Mouse (Mus musculus): ENCODE data around the gene Olfr524. TPM values are rescaled to one million over a fixed set of nuclear protein-coding genes. Genes with fewer than 3 reads are reported as not detected.

Olfr524 gene
- polyA plus RNA-seq, 1 experiment: not detected

GRCm38 (mm10) chr7:140167950-140168349, 37.8 kb downstream of the Olfr524 start:
- Histone ChIP-seq H3K27ac (ENCODE audit: insufficient read depth, low read depth, low read length) (no peak overlapping the region), H3K4me1 (ENCODE audit: control insufficient read depth, insufficient read depth, low read length) (no peaks in the 10 kb centered on the region), H3K4me3 (ENCODE audit: insufficient read depth, low read length) (no peak overlapping the region)
- TF ChIP-seq CTCF (IDR thresholded peaks at IDR 0.05; ENCODE audit: low read depth, low read length) (no peak), POLR2A (IDR thresholded peaks at IDR 0.05; ENCODE audit: borderline replicate concordance, low read depth, low read length) (no peak)

DNA sequence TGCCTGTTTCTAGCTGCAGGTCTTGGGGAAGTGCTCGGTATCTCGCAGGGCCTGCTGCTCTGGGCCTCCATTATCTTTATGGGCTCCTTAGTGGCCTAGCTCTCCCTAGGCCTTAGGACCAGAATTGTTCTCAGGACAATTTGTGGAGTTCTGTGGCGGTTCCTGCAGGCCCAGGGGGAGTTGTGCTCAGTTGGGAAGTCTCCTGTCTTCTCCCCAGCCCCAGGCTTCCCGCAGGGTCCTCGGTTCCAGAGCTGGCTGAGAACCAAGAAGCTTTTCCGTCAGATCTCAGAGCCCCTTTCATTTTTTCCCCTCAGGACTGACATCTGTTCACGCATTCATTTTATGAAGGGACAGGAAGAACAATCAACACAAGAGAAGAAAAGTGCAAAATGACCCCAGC, 41.1 kb downstream of the Olfr524 start, which contains the start of gene Olfr522:
TSS of gene Olfr522 (minus strand) at position 101 of the 400 bp plus-strand sequence.
- no peak within 1 kb of the TSS for H3K4me3 ChIP-seq (ENCODE audit: insufficient read depth, low read length)
- peaks cover 4% of the 10 kb centered on the region for H3K4me1 ChIP-seq (ENCODE audit: control insufficient read depth, insufficient read depth, low read length)
- TF ChIP-seq POLR2A (IDR thresholded peaks at IDR 0.05; ENCODE audit: borderline replicate concordance, low read depth, low read length) (no peak), CTCF (IDR thresholded peaks at IDR 0.05; ENCODE audit: low read depth, low read length) (no peak)
- H3K27ac ChIP-seq (ENCODE audit: insufficient read depth, low read depth, low read length): no peak within 1 kb of the TSS

- no peak overlapping the region for H3K4me3 ChIP-seq (ENCODE audit: insufficient read depth, low read length)
- TF ChIP-seq POLR2A (IDR thresholded peaks at IDR 0.05; ENCODE audit: borderline replicate concordance, low read depth, low read length): no peak
- H3K4me1 ChIP-seq (ENCODE audit: control insufficient read depth, insufficient read depth, low read length): peaks cover 4% of the 10 kb centered on the region
- no peak overlapping the region for H3K27ac ChIP-seq (ENCODE audit: insufficient read depth, low read depth, low read length)
These were observed 45.4 kb downstream of the Olfr524 start for GRCm38 (mm10) chr7:140160363-140160762.

- H3K4me3 ChIP-seq (ENCODE audit: insufficient read depth, low read length): no peak within 1 kb of the TSS
- no peak within 1 kb of the TSS for H3K27ac ChIP-seq (ENCODE audit: insufficient read depth, low read depth, low read length)
- no peaks in the 10 kb centered on the region for H3K4me1 ChIP-seq (ENCODE audit: control insufficient read depth, insufficient read depth, low read length)
- TF ChIP-seq CTCF (IDR thresholded peaks at IDR 0.05; ENCODE audit: low read depth, low read length): no peak
- TF ChIP-seq POLR2A (IDR thresholded peaks at IDR 0.05; ENCODE audit: borderline replicate concordance, low read depth, low read length): no peak
These were observed 51.4 kb downstream of the Olfr524 start, which contains the start of gene Sprn for GRCm38 (mm10) chr7:140154218-140154927. Sprn (minus strand) TSS chr7:140154877.

GRCm38 (mm10) chr7:140153829-140154217, 51.9 kb downstream of the Olfr524 start:
- TF ChIP-seq POLR2A (IDR thresholded peaks at IDR 0.05; ENCODE audit: borderline replicate concordance, low read depth, low read length) (no peak), CTCF (IDR thresholded peaks at IDR 0.05; ENCODE audit: low read depth, low read length) (no peak)
- Histone ChIP-seq H3K27ac (ENCODE audit: insufficient read depth, low read depth, low read length) (no peak overlapping the region), H3K4me3 (ENCODE audit: insufficient read depth, low read length) (no peak overlapping the region), H3K4me1 (ENCODE audit: control insufficient read depth, insufficient read depth, low read length) (no peaks in the 10 kb centered on the region)

GRCm38 (mm10) chr7:140153383-140153782, 52.4 kb downstream of the Olfr524 start:
- no peak overlapping the region for H3K4me3 ChIP-seq (ENCODE audit: insufficient read depth, low read length)
- H3K27ac ChIP-seq (ENCODE audit: insufficient read depth, low read depth, low read length): no peak overlapping the region
- H3K4me1 ChIP-seq (ENCODE audit: control insufficient read depth, insufficient read depth, low read length): no peaks in the 10 kb centered on the region
- TF ChIP-seq POLR2A (IDR thresholded peaks at IDR 0.05; ENCODE audit: borderline replicate concordance, low read depth, low read length) (no peak), CTCF (IDR thresholded peaks at IDR 0.05; ENCODE audit: low read depth, low read length) (no peak)

Other genes starting within 250 kb of the Olfr524 start
- not detected in 2 replicates for gene 6430531B16Rik, start 227.2 kb downstream of the Olfr524 start, polyA plus RNA-seq (2012; ENCODE audit: insufficient read depth, insufficient read length, missing spikeins)
- 240 and 334 TPM in 2 replicates for gene Adam8, start 213.4 kb downstream of the Olfr524 start, polyA plus RNA-seq (2012; ENCODE audit: insufficient read depth, insufficient read length, missing spikeins)
- 37.7 and 38.7 TPM in 2 replicates for gene Zfp511, start 169.6 kb downstream of the Olfr524 start, polyA plus RNA-seq (2012; ENCODE audit: insufficient read depth, insufficient read length, missing spikeins)
- 17.9 and 18.5 TPM in 2 replicates for gene Tubgcp2, start 169.3 kb downstream of the Olfr524 start, polyA plus RNA-seq (2012; ENCODE audit: insufficient read depth, insufficient read length, missing spikeins)
- gene Msx3, start 156.9 kb downstream of the Olfr524 start, polyA plus RNA-seq (2012; ENCODE audit: insufficient read depth, insufficient read length, missing spikeins): not detected in 2 replicates
- not detected in 2 replicates for gene Caly, start 123.4 kb downstream of the Olfr524 start, polyA plus RNA-seq (2012; ENCODE audit: insufficient read depth, insufficient read length, missing spikeins)
- not detected in 2 replicates for gene Prap1, start 112.6 kb downstream of the Olfr524 start, polyA plus RNA-seq (2012; ENCODE audit: insufficient read depth, insufficient read length, missing spikeins)
- 19.0 and 22.5 TPM in 2 replicates for gene Fuom, start 103.5 kb downstream of the Olfr524 start, polyA plus RNA-seq (2012; ENCODE audit: insufficient read depth, insufficient read length, missing spikeins)
- 20.1 and 25.9 TPM in 2 replicates for gene Paox, start 90.2 kb downstream of the Olfr524 start, polyA plus RNA-seq (2012; ENCODE audit: insufficient read depth, insufficient read length, missing spikeins)
- gene Echs1, start 89.5 kb downstream of the Olfr524 start, polyA plus RNA-seq (2012; ENCODE audit: insufficient read depth, insufficient read length, missing spikeins): 44.9 and 45.7 TPM in 2 replicates
- 10.5 and 10.8 TPM in 2 replicates for gene Mtg1, start 68.4 kb downstream of the Olfr524 start, polyA plus RNA-seq (2012; ENCODE audit: insufficient read depth, insufficient read length, missing spikeins)
- not detected in 2 replicates for gene Sprn, start 51.1 kb downstream of the Olfr524 start, polyA plus RNA-seq (2012; ENCODE audit: insufficient read depth, insufficient read length, missing spikeins)
- not detected in 2 replicates for gene Olfr522, start 41.2 kb downstream of the Olfr524 start, polyA plus RNA-seq (2012; ENCODE audit: insufficient read depth, insufficient read length, missing spikeins)
- gene Olfr523, start 32.7 kb downstream of the Olfr524 start, polyA plus RNA-seq (2012; ENCODE audit: insufficient read depth, insufficient read length, missing spikeins): not detected in 2 replicates
- gene Cd163l1, start 12.3 kb upstream of the Olfr524 start, polyA plus RNA-seq (2012; ENCODE audit: insufficient read depth, insufficient read length, missing spikeins): not detected in 2 replicates
- gene 5830411N06Rik, start 41.3 kb upstream of the Olfr524 start, polyA plus RNA-seq (2012; ENCODE audit: insufficient read depth, insufficient read length, missing spikeins): not detected in 2 replicates
- not detected in 2 replicates for gene Olfr525, start 114.9 kb upstream of the Olfr524 start, polyA plus RNA-seq (2012; ENCODE audit: insufficient read depth, insufficient read length, missing spikeins)
- not detected in 2 replicates for gene Olfr527, start 128.1 kb upstream of the Olfr524 start, polyA plus RNA-seq (2012; ENCODE audit: insufficient read depth, insufficient read length, missing spikeins)
- gene Olfr60, start 155.7 kb upstream of the Olfr524 start, polyA plus RNA-seq (2012; ENCODE audit: insufficient read depth, insufficient read length, missing spikeins): not detected in 2 replicates
- gene Olfr530, start 170.4 kb upstream of the Olfr524 start, polyA plus RNA-seq (2012; ENCODE audit: insufficient read depth, insufficient read length, missing spikeins): not detected in 2 replicates
- not detected in 2 replicates for gene Olfr531, start 197.0 kb upstream of the Olfr524 start, polyA plus RNA-seq (2012; ENCODE audit: insufficient read depth, insufficient read length, missing spikeins)
- gene Olfr532, start 215.7 kb upstream of the Olfr524 start, polyA plus RNA-seq (2012; ENCODE audit: insufficient read depth, insufficient read length, missing spikeins): not detected in 2 replicates